Mouse (Mus musculus): ENCODE data around the gene Rcc1.

DNA sequence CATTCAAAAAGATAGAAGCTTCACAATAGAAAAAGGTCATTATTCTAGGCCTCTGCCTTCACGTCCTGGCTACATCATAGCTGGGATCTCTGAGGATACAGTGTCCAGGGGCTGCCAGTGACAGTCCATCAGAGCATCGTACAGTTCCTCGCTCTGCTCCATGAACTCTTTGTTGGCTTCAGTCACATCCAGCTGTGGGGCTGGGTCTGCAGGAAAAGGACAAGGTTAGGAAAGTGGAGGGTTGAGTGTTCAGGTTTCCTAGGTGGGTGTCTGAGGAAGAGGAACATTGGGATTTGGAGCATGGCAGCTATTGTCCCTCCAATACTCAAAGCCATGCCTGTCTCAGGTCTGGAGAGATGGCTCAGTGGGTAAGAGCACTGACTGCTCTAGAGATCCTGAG is 41.6 kb downstream of the Rcc1 start:
- TF ChIP-seq CTCF (IDR thresholded peaks at IDR 0.05; ENCODE audit: control insufficient read depth, insufficient read depth, low read length), result no peak
- no peak for TF ChIP-seq POLR2A (IDR thresholded peaks at IDR 0.05; ENCODE audit: borderline replicate concordance, control insufficient read depth, low read depth, low read length)

Data from bone marrow, adult 2 months (tissue).